Mouse (Mus musculus) olfactory bulb, adult 2 months (tissue): ENCODE measurements around the gene Bckdk. TPM values are rescaled to one million over a fixed set of nuclear protein-coding genes. Genes with fewer than 3 reads are reported as not detected.

Experiments used
- H3K27ac ChIP-seq: fragments of 200-500 bp; 2 replicates; pipeline ENCODE4 v1.5.1; 2012; ENCODE audit warnings: low read depth, low read length; ENCODE audit not compliant: insufficient read depth
- H3K4me1 ChIP-seq: fragments of 200-500 bp; 2 replicates; pipeline ENCODE4 v1.6.1; 2012; ENCODE audit warnings: low read length; ENCODE audit not compliant: control insufficient read depth, insufficient read depth
- H3K4me3 ChIP-seq: fragments of 200-500 bp; 2 replicates; pipeline ENCODE4 v1.5.1; 2012; ENCODE audit warnings: mild to moderate bottlenecking, low read depth, low read length, moderate library complexity; ENCODE audit not compliant: insufficient read depth
- CTCF ChIP-seq: fragments of 200-500 bp; IDR thresholded peaks from 2 replicates; pipeline ENCODE4 v1.5.1; 2012; ENCODE audit warnings: low read depth, mild to moderate bottlenecking, low read length, moderate library complexity; ENCODE audit not compliant: insufficient read depth
- POLR2A ChIP-seq: fragments of 200-500 bp; IDR thresholded peaks from 2 replicates; pipeline ENCODE4 v1.6.1; 2012; ENCODE audit warnings: mild to moderate bottlenecking, low read depth, low read length, moderate library complexity; ENCODE audit not compliant: insufficient read depth
- WGBS: fragments of 180-500 bp; shearing (Covaris S2); methylation state at CpG from one replicate; pipeline ENCODE4 v1.1.7; 2018; 5-methylcytosine and 5-hydroxymethylcytosine counted together
- polyA plus RNA-seq: library from polyadenylated mRNA; stranded (reverse); fragments of >200 nt; gene quantifications from 2 replicates; pipeline ENCODE4 v1.2.4, GENCODE M21; 2012; ENCODE audit warnings: low replicate concordance; ENCODE audit not compliant: missing spikeins, insufficient read depth, insufficient read length

The Bckdk gene
- polyA plus RNA-seq, 1 experiment, result not detected

- Histone ChIP-seq H3K4me1 (no peaks in the 10 kb centered on the region; the same call in 1 of the 2 replicates), H3K4me3 (peak within 1 kb of the TSS; percentile 68), H3K27ac (peak within 1 kb of the TSS; percentile 88)
- WGBS, result under 1% methylated on average over 40 of the region's 40 CpGs
- TF ChIP-seq CTCF (no peak), POLR2A (peak; percentile 72)
Observed at GRCm38 (mm10) chr7:127912190-127912871, 8.4 kb downstream of the Bckdk start, which contains the start of gene Kat8. TSS of gene Kat8 (plus strand) at chr7:127912516.

- Histone ChIP-seq H3K4me1 (no peaks in the 10 kb centered on the region; the same call in 1 of the 2 replicates), H3K27ac (no peak overlapping the region), H3K4me3 (peak overlapping the region; percentile 68)
- no peak for TF ChIP-seq CTCF
- TF ChIP-seq POLR2A, result no peak
- 25% methylated on average over 4 of the region's 4 CpGs for WGBS
Observed at GRCm38 (mm10) chr7:127912938-127913337, 9.1 kb downstream of the Bckdk start.

- no peak overlapping the region for H3K27ac ChIP-seq
- 93% methylated on average over 12 of the region's 12 CpGs for WGBS
Observed at GRCm38 (mm10) chr7:127915293-127915692, 11.4 kb downstream of the Bckdk start.

GRCm38 (mm10) chr7:127918203-127918602 is 14.3 kb downstream of the Bckdk start:
- H3K27ac ChIP-seq, result no peak overlapping the region
- H3K4me1 ChIP-seq, result no peaks in the 10 kb centered on the region; the same call in 1 of the 2 replicates
- no peak for TF ChIP-seq CTCF
- TF ChIP-seq POLR2A, result no peak
- 55% methylated on average over 3 of the region's 3 CpGs for WGBS
- H3K4me3 ChIP-seq, result no peak overlapping the region

More at GRCm38 (mm10) chr7:127915293-127915692, 11.4 kb downstream of the Bckdk start:
- Histone ChIP-seq H3K4me1 (no peaks in the 10 kb centered on the region; the same call in 1 of the 2 replicates), H3K4me3 (no peak overlapping the region)
- TF ChIP-seq POLR2A (no peak), CTCF (no peak)

GRCm38 (mm10) chr7:127919290-127919689 is 15.4 kb downstream of the Bckdk start:
- no peak overlapping the region for H3K27ac ChIP-seq
- H3K4me3 ChIP-seq, result no peak overlapping the region
- WGBS, result 76% methylated on average over 7 of the region's 7 CpGs
- no peaks in the 10 kb centered on the region for H3K4me1 ChIP-seq
- no peak for TF ChIP-seq POLR2A
- TF ChIP-seq CTCF, result no peak

- H3K27ac ChIP-seq, result no peak overlapping the region
- TF ChIP-seq POLR2A (no peak), CTCF (no peak)
- H3K4me3 ChIP-seq, result no peak overlapping the region
- 62% methylated on average over 8 of the region's 8 CpGs for WGBS
- H3K4me1 ChIP-seq, result no peaks in the 10 kb centered on the region
Observed at GRCm38 (mm10) chr7:127921516-127921915, 17.6 kb downstream of the Bckdk start.

- 78% methylated on average over 6 of the region's 6 CpGs for WGBS
- no peak for TF ChIP-seq POLR2A
- TF ChIP-seq CTCF, result no peak
- H3K4me1 ChIP-seq, result no peaks in the 10 kb centered on the region
- H3K27ac ChIP-seq, result no peak overlapping the region
- H3K4me3 ChIP-seq, result no peak overlapping the region
Observed at GRCm38 (mm10) chr7:127922451-127923275, 18.8 kb downstream of the Bckdk start.

- Histone ChIP-seq H3K4me3 (no peak overlapping the region), H3K4me1 (no peaks in the 10 kb centered on the region), H3K27ac (no peak overlapping the region)
- TF ChIP-seq POLR2A (no peak), CTCF (no peak)
- 86% methylated on average over 5 of the region's 5 CpGs for WGBS
Observed at GRCm38 (mm10) chr7:127923714-127924113, 19.8 kb downstream of the Bckdk start.

- no peak overlapping the region for H3K4me3 ChIP-seq
- 62% methylated on average over 5 of the region's 5 CpGs for WGBS
- no peak overlapping the region for H3K27ac ChIP-seq
- H3K4me1 ChIP-seq, result no peaks in the 10 kb centered on the region
- no peak for TF ChIP-seq POLR2A
- no peak for TF ChIP-seq CTCF
Observed at GRCm38 (mm10) chr7:127925252-127925651, 21.4 kb downstream of the Bckdk start.
